Mouse (Mus musculus): ENCODE data around the gene Ap2a1.

The Ap2a1 gene

GRCm38 (mm10) chr7:44952611-44953306 lies 23.5 kb upstream of the Ap2a1 start:
- DNase-seq: peak; percentile 86

- DNase-seq: no peak
Measured at GRCm38 (mm10) chr7:44951960-44952359, 22.7 kb upstream of the Ap2a1 start.

- no peak for DNase-seq
Measured at GRCm38 (mm10) chr7:44949922-44950321, 20.6 kb upstream of the Ap2a1 start.

- DNase-seq: no peak
Measured at GRCm38 (mm10) chr7:44942904-44943303, 13.6 kb upstream of the Ap2a1 start, which contains the start of gene Tsks. Gene Tsks, plus strand, starts transcription at chr7:44943204.

- no peak for DNase-seq
Measured at GRCm38 (mm10) chr7:44938680-44939079, 9.4 kb upstream of the Ap2a1 start.

- no peak for DNase-seq
Measured at GRCm38 (mm10) chr7:44928570-44928969, 726 bp downstream of the Ap2a1 start.

- DNase-seq: no peak
Measured at GRCm38 (mm10) chr7:44925468-44925867, 3.8 kb downstream of the Ap2a1 start.

- no peak for DNase-seq
Measured at GRCm38 (mm10) chr7:44922530-44922929, 6.8 kb downstream of the Ap2a1 start.

GRCm38 (mm10) chr7:44919127-44919526 lies 10.2 kb downstream of the Ap2a1 start:
- no peak for DNase-seq

- no peak for DNase-seq
Measured at GRCm38 (mm10) chr7:44918219-44918618, 11.1 kb downstream of the Ap2a1 start.

GRCm38 (mm10) chr7:44916881-44917280 lies 12.4 kb downstream of the Ap2a1 start:
- DNase-seq: no peak

- DNase-seq: no peak
Measured at GRCm38 (mm10) chr7:44916191-44916590, 13.1 kb downstream of the Ap2a1 start.

GRCm38 (mm10) chr7:44915314-44915713 lies 14.0 kb downstream of the Ap2a1 start:
- no peak for DNase-seq

- no peak for DNase-seq
Measured at GRCm38 (mm10) chr7:44914396-44914795, 14.9 kb downstream of the Ap2a1 start.

GRCm38 (mm10) chr7:44908706-44909476 lies 20.4 kb downstream of the Ap2a1 start:
- DNase-seq: peak; percentile 25

GRCm38 (mm10) chr7:44905430-44905829 lies 23.9 kb downstream of the Ap2a1 start:
- DNase-seq: no peak

GRCm38 (mm10) chr7:44901230-44901722 lies 28.0 kb downstream of the Ap2a1 start:
- peak; percentile 33 for DNase-seq

GRCm38 (mm10) chr7:44900632-44901031 lies 28.7 kb downstream of the Ap2a1 start:
- peak; percentile 32 for DNase-seq

- DNase-seq: peak; percentile 74
Measured at GRCm38 (mm10) chr7:44898607-44899006, 30.7 kb downstream of the Ap2a1 start.

- DNase-seq: peak; percentile 58
Measured at GRCm38 (mm10) chr7:44896499-44896898, 32.8 kb downstream of the Ap2a1 start.

- DNase-seq: peak; percentile 94
Measured at GRCm38 (mm10) chr7:44895593-44896434, 33.5 kb downstream of the Ap2a1 start, which contains the start of gene Fuz. Gene Fuz, plus strand, starts transcription at chr7:44896079.

- no peak for DNase-seq
Measured at GRCm38 (mm10) chr7:44895206-44895592, 34.1 kb downstream of the Ap2a1 start.

GRCm38 (mm10) chr7:44894175-44894574 lies 35.1 kb downstream of the Ap2a1 start:
- no peak for DNase-seq
